Mouse (Mus musculus): ENCODE data around the gene Chst15. TPM values are rescaled to one million over a fixed set of nuclear protein-coding genes. Genes with fewer than 3 reads are reported as not detected.

The Chst15 gene
- polyA plus RNA-seq, 1 experiment = 15.4 TPM

DNA sequence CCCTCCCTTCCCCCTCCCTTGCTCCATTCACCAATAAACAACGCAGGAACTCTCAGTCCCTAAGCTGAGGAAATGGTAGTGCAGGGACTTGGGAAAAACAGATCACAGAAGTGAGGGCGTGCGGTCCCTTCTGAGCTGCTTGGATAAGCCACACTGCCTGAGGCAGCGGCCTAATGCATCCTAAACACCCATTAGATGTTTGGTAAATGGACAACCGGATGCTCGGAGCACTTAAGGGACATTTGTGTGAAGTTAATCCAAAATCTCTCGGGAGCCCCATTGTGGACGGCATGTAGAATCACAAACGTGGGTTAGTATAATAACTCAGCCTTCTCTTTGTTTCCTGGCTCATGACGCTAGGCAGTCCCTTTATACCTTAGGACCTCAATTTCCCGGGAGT is 15.1 kb upstream of the Chst15 start:
- H3K4me1 ChIP-seq (ENCODE audit: control insufficient read depth, insufficient read depth, low read length) = no peaks in the 10 kb centered on the region
- no peak for TF ChIP-seq CTCF (IDR thresholded peaks at IDR 0.05; ENCODE audit: borderline replicate concordance, insufficient read depth, low read depth, low read length)
- TF ChIP-seq POLR2A (IDR thresholded peaks at IDR 0.05; ENCODE audit: borderline replicate concordance, insufficient read depth, low read length) = no peak
- DNase-seq = no peak
- 79% methylated on average over 11 of the region's 11 CpGs for WGBS
- no peaks in the 10 kb centered on the region for H3K27me3 ChIP-seq (ENCODE audit: control insufficient read depth, insufficient read depth, low read length)
- no peak overlapping the region for H3K4me3 ChIP-seq (replicated peaks; ENCODE audit: insufficient read depth, low read depth, low read length)
- H3K27ac ChIP-seq (ENCODE audit: insufficient read depth, low read length) = no peak overlapping the region

DNA sequence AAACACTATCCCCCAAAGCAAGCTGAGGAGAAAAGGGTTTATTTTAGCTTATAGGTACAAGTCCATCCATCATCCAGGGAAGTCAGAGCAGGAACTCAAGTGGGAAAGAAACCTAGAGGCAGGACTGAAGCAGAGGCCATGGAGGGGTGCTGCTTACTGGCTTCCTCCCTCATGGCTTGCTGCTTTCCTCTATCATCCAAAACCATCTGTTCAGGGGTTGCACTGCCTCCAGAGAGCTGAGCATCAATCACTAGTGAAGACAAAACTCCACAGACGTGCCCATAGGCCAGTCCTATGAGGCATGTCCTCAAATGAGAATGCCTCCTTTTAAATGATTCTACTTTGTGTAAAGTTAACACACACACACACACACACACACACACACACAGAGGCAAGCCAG is 13.2 kb upstream of the Chst15 start:
- no peak for TF ChIP-seq CTCF (IDR thresholded peaks at IDR 0.05; ENCODE audit: borderline replicate concordance, insufficient read depth, low read depth, low read length)
- TF ChIP-seq POLR2A (IDR thresholded peaks at IDR 0.05; ENCODE audit: borderline replicate concordance, insufficient read depth, low read length) = no peak
- H3K4me1 ChIP-seq (ENCODE audit: control insufficient read depth, insufficient read depth, low read length) = peaks cover 11% of the 10 kb centered on the region
- H3K27me3 ChIP-seq (ENCODE audit: control insufficient read depth, insufficient read depth, low read length) = no peaks in the 10 kb centered on the region
- no peak for DNase-seq
- WGBS = 80% methylated on average over 1 of the region's 1 CpGs
- no peak overlapping the region for H3K4me3 ChIP-seq (replicated peaks; ENCODE audit: insufficient read depth, low read depth, low read length)
- H3K27ac ChIP-seq (ENCODE audit: insufficient read depth, low read length) = no peak overlapping the region

DNA sequence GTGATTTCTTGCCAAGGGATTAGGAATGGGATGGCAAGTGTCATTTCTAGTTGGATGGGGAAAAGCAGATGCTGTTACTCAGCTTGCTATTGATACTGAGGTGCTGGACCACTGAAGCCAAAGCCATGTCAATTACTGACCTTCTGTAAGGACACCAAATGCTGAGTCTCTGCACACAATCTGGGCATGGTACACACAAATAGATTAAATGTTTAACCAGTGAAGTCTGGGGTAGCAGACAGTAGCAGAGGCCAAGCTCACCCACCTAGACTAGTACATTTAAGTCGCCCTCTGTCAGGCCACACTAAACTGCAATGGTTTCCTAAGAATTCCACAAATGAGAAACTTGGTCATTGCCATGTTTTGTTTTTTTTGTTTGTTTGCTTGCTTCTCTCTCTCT is 11.6 kb upstream of the Chst15 start:
- Histone ChIP-seq H3K27me3 (ENCODE audit: control insufficient read depth, insufficient read depth, low read length) (no peaks in the 10 kb centered on the region), H3K4me1 (ENCODE audit: control insufficient read depth, insufficient read depth, low read length) (peaks cover 11% of the 10 kb centered on the region), H3K4me3 (replicated peaks; ENCODE audit: insufficient read depth, low read depth, low read length) (no peak overlapping the region), H3K27ac (ENCODE audit: insufficient read depth, low read length) (no peak overlapping the region)
- DNase-seq = no peak
- 100% methylated on average over 1 of the region's 1 CpGs for WGBS
- no peak for TF ChIP-seq POLR2A (IDR thresholded peaks at IDR 0.05; ENCODE audit: borderline replicate concordance, insufficient read depth, low read length)
- no peak for TF ChIP-seq CTCF (IDR thresholded peaks at IDR 0.05; ENCODE audit: borderline replicate concordance, insufficient read depth, low read depth, low read length)

DNA sequence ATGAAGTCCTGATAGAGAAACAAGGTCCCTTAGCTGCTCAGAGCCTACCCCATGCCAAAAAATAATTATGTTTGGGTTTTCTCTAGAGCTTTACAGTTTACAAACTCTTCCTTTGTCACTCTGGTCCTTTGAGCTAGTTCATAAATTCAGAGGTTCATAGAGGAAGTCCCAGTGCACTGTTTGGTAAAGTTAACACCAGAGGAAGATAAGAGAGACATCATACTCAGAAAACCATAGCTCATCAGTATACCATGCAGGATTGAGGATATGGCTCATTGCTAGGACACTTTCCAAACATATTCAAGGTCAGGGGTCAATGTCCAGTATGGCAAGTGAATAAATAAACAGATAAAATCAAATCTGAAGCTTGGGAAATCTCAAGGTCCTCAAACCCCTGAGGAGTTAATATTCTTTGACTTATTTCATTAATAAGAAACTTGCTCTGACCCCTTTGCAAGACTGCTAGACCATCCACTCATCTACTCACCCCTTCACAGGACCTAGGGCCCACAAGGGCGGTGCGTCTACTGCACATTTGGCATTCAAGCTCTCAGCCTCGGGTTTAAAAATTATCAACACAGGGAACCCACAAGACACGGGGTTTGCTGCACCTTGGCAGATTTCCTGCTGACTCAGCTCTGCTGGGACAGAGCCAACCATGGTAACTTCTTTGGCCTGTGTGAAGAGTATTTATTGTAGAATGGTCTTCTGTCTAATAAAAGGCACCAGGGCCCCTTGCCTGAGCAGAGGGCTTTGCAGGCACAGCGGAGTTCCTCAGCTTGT is 8.7 kb upstream of the Chst15 start:
- no peaks in the 10 kb centered on the region for H3K27me3 ChIP-seq (ENCODE audit: control insufficient read depth, insufficient read depth, low read length)
- TF ChIP-seq POLR2A (IDR thresholded peaks at IDR 0.05; ENCODE audit: borderline replicate concordance, insufficient read depth, low read length) = no peak
- no peak for TF ChIP-seq CTCF (IDR thresholded peaks at IDR 0.05; ENCODE audit: borderline replicate concordance, insufficient read depth, low read depth, low read length)
- H3K4me1 ChIP-seq (ENCODE audit: control insufficient read depth, insufficient read depth, low read length) = peaks cover 11% of the 10 kb centered on the region
- peak; percentile 83 to 86 for DNase-seq
- no peak overlapping the region for H3K4me3 ChIP-seq (replicated peaks; ENCODE audit: insufficient read depth, low read depth, low read length)
- H3K27ac ChIP-seq (ENCODE audit: insufficient read depth, low read length) = no peak overlapping the region
- WGBS = 20% methylated on average over 5 of the region's 5 CpGs

DNA sequence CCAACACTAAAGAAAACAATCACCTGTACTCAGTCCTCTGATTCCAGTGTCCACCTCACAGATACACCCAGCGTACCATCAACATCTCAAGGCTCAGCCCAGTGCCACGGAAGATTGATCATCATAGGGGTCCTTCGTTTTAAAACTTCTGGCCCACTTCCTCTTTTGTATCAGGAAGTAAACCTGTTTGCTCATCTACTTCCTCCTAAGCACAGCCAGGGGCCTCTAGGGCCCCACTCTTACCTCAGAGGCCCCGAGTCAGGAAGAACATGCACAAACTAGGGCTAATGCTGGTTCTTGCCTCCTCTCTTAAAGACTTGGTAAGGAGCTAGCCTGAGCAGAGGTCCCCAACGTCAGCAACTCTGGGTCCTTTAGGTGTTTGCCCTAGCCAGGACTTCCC is 6.4 kb upstream of the Chst15 start:
- Histone ChIP-seq H3K4me1 (ENCODE audit: control insufficient read depth, insufficient read depth, low read length) (peaks cover 11% of the 10 kb centered on the region), H3K27ac (ENCODE audit: insufficient read depth, low read length) (no peak overlapping the region), H3K4me3 (replicated peaks; ENCODE audit: insufficient read depth, low read depth, low read length) (no peak overlapping the region), H3K27me3 (ENCODE audit: control insufficient read depth, insufficient read depth, low read length) (no peaks in the 10 kb centered on the region)
- no peak for DNase-seq
- 88% methylated on average over 5 of the region's 5 CpGs for WGBS
- no peak for TF ChIP-seq CTCF (IDR thresholded peaks at IDR 0.05; ENCODE audit: borderline replicate concordance, insufficient read depth, low read depth, low read length)
- TF ChIP-seq POLR2A (IDR thresholded peaks at IDR 0.05; ENCODE audit: borderline replicate concordance, insufficient read depth, low read length) = no peak

DNA sequence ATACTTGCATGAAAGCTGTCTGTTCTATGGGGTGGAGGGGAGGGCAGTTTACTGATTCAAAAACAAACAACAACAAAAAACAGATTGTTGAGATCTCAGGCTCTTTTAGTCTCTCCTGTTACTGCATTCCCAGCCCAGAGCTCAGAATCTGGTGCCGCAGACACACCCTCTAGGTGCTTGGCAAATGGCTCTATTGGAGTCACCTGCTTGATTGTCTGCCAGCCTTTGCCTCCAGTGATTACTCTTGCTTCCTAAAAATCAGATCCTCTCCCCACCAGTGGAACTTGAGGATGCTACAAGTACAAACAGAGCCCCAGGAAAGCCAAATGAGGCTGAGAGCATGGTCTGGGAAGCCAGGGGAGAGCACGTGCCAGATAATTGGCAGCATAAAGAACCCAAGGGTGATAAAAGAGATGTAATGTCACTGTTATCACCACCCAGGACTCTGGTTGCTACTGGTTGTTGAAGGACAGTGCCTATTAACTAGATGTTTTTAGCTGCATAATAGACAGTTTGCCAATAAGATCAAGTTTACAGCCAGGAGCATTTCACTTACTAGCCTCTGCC is 4.4 kb upstream of the Chst15 start:
- H3K27ac ChIP-seq (ENCODE audit: insufficient read depth, low read length) = no peak overlapping the region

DNA sequence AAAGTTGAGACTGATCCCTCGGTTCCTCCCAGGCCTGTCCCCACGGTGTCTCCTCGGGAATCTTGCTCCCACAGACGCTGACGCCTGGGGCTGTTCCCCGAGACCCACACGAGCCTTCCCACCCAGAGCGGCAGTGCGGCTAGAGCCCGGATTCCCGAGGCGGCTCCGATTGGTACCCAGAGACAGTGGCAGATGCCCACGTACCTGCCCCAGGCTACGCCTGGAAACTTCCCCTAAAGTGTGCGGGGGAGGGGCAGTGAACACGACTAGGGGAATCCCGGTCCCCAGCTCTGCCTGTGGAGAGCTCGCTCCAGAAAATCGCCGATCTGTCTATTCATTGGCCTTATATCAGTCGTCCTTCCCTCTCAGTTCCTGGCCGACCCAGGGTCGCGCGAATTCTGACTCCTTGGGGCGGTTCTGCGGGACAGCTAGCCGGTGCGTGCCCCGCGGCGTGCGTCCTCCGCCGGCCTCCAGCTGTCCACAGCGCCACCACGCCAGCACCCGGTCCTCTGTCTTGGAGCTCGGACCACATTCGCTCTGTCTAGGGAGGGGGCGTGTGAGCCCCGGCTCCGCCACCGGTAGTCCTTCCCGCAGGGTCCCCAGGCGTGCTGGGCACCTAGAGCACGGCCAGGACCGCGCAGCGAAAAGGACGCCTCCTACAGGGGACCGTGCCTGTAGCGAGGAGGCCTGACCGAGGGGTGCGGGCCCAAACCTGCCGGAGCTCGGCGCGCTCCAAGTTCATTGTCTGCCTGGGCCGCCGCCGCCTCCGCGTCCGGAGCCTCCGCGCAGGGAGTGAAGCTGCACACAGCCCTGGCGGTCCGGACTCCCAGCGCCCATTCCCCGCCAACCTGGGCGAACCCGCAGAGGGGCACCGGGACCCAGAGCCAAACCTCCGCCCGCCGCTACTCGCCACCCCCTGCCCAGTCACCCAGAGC is 660 bp downstream of the Chst15 start:
- Histone ChIP-seq H3K4me3 (replicated peaks; ENCODE audit: insufficient read depth, low read depth, low read length) (peak overlapping the region; percentile 72), H3K27me3 (ENCODE audit: control insufficient read depth, insufficient read depth, low read length) (no peaks in the 10 kb centered on the region), H3K27ac (ENCODE audit: insufficient read depth, low read length) (peak overlapping the region; percentile 55), H3K4me1 (ENCODE audit: control insufficient read depth, insufficient read depth, low read length) (peaks cover 22% of the 10 kb centered on the region)
- WGBS = under 1% methylated on average over 79 of the region's 79 CpGs
- DNase-seq = peak; percentile 78 to 84
- no peak for TF ChIP-seq POLR2A (IDR thresholded peaks at IDR 0.05; ENCODE audit: borderline replicate concordance, insufficient read depth, low read length)
- peak; percentile 27; the same call in 1 of the 2 replicates for TF ChIP-seq CTCF (IDR thresholded peaks at IDR 0.05; ENCODE audit: borderline replicate concordance, insufficient read depth, low read depth, low read length)

More for the DNA sequence above, 4.4 kb upstream of the Chst15 start:
- WGBS = 38% methylated on average over 2 of the region's 2 CpGs
- TF ChIP-seq CTCF (IDR thresholded peaks at IDR 0.05; ENCODE audit: borderline replicate concordance, insufficient read depth, low read depth, low read length) (no peak), POLR2A (IDR thresholded peaks at IDR 0.05; ENCODE audit: borderline replicate concordance, insufficient read depth, low read length) (no peak)
- Histone ChIP-seq H3K27me3 (ENCODE audit: control insufficient read depth, insufficient read depth, low read length) (no peaks in the 10 kb centered on the region), H3K4me1 (ENCODE audit: control insufficient read depth, insufficient read depth, low read length) (peaks cover 11% of the 10 kb centered on the region), H3K4me3 (replicated peaks; ENCODE audit: insufficient read depth, low read depth, low read length) (no peak overlapping the region)
- DNase-seq = peak in 1 of 2 experiments; percentile 55
